Mouse (Mus musculus): Measurements from ENCODE around the gene Isoc2a.

- TF ChIP-seq POLR2A (IDR thresholded peaks at IDR 0.05; ENCODE audit: borderline replicate concordance, control insufficient read depth, low read depth, low read length): no peak
- TF ChIP-seq CTCF (IDR thresholded peaks at IDR 0.05; ENCODE audit: control insufficient read depth, insufficient read depth, low read length): no peak
Observed at GRCm38 (mm10) chr7:4915669-4916416, 38.9 kb downstream of the Isoc2a start.

Data from bone marrow, adult 2 months (tissue).